Mouse (Mus musculus) thymus, postnatal 0 days (tissue): ENCODE measurements around the gene Etfbkmt. TPM values are rescaled to one million over a fixed set of nuclear protein-coding genes. Genes with fewer than 3 reads are reported as not detected.
"Not testable (repeated sequence)": the region's sequence is repeated elsewhere in the genome, so short reads cannot be mapped to it uniquely, and the experiment has no call there.

Experiments used
- DNase-seq: peaks from one replicate; pipeline ENCODE4 v3.0.0-alpha.2; 2015; ENCODE audit warnings: low spot score
- polyA plus RNA-seq: library from polyadenylated mRNA; unstranded; fragments of >200 nt; fragmentation: Nextera tagmentation; extraction: Ambion mirVana; gene quantifications from 2 replicates; pipeline ENCODE4 v1.2.1, GENCODE M21; 2015

Gene Etfbkmt
- polyA plus RNA-seq, 1 experiment from 2014 or later = 13.3 TPM

DNA sequence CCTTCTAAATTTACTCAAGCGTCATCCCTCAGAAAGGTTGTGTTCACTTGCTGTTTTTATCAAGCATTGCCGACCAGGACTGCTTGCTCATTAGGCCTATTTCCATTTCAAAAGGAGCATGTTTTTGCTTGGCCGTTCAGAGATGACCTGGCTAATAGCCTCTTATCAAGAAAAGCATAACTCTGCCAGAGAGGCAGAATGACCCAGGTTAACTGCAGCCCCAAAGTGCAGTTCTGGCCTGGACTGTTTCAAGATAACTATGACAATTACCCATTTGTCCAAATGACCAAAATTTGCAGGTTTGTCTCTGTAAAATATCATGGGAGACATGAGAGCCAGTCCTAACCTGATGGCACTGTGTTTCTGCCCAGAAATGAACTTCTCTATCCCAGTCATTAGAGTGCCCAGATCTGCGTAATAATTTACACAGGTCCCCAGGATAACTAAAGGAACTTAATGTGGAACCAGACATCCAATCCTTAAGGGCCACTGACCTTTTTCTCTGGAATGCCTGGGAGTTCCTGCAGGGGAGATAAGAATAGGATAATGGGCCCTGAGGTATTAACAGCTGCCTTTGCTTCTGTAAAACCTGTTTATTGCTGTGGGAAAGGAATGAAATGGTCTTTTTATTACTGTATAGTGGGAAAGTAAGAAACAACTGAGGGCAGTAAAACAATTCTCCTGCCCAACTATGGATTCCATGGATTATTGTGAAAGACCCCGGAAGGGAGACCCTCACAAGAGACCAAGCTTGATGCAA, 5.1 kb upstream of the Etfbkmt start:
- DNase-seq = no peak

DNA sequence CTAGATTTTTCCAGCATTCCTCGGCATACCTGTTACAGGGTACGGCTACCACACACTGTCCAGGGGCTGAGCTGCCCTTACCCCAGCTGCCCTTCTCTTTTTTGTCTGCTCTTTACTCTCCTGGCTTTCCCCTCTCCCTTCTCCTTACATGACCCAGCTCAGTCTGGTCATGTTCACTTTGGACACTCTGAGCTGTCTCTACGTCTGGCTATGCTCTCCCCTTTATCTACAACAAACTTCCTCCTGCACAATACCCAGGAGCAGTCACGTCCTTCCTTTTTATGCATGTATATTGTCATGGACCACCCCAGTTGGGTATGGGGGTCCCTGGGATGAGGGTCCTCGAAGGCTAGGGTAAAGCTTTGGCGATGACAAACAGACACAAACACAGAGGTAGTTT, 4.0 kb upstream of the Etfbkmt start:
- DNase-seq = no peak

DNA sequence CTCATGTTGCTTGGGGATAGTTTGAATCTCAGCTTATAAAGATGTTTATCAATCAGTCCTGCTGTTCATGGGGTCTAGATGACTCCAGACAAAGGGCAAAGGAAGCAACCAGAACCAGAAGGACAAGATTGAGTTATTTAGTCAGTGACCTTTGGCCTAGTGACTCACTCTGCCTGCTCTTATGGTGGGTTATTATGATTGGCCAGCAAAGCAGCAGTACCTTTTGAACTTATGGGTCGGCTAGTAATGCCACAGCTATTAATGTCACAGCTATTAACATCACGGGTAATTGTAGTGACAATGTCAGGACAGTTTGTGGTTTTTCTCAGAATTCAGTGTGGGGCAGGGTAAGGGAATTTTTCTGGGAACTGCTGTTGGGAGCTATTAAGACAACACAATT, 1.7 kb upstream of the Etfbkmt start:
- no peak for DNase-seq

DNA sequence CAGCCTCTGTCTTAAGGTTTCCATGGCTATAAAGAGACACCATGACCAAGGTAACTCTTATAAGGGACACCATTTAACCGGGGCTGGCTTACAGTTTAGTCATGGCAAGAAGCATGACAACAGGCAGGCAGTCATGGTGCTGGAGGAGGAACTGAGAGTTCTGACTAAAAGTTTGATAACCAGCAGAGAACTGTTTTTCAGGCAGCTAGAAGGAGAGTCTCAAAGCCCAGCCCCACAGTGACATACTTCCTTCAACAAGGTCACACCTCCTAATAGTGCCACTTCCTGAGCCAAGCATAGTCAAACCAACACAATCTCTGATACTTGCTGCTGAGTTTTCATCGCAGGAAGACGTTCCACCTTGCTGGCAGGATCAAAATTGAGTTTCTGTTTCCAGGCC, 638 bp upstream of the Etfbkmt start:
- no peak for DNase-seq

DNA sequence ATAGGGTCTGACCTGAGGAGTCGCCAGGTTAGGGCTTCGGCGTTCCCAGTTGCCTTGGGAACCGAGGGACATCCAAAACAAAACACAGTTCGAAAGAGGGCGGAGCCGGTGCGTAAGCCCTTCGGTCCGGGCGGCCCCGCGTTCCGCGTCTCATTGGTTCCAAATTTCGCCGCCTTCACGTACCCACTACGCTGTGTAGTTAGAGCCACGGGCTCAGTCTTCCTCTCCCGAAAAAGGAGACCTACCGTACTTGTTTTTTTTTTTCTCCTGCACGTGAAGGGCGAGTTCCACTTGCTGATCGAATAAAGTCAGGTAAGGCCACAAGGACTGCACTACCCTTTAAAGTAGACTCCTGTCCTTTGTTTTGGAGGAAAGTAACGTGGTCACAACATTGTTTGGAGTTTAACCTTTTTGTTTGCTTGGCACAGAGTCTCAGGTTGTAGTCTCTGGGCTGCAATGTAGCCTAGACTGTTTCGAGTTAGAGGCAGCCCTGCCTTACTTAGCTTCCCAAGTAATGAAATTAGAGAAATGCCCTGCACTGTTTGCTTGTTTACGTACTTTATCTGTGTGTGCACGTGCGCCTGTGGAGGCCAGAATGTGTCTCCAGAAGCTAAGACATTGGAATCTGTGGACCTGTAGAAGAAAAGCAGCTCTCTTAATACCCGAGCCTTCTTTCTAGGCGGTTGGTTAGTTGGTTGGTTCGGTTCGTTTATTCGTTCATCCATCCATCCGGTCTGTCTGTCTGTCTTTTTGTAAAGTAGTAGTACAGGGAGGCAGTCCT, 1.9 kb downstream of the Etfbkmt start:
- peak; percentile 82 for DNase-seq

DNA sequence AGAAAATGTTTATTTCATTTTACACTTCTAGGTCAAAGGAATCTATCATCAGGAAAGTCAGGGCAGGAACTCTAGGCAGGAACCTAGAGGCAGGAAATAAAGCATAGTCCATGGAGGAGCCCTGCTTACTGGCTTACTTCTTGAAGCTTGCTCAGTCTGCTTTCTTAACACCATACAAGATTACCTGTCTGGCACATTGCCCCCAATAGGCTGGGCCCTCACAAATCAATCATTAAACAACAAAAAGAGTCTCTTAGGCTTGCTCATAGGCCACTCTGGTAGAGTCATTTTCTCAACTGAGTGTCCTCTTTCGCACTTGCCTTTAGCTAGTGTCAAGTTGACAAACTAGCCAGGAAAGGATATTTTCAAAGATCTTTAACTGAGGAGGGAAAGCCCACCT, 5.5 kb downstream of the Etfbkmt start:
- no peak for DNase-seq

DNA sequence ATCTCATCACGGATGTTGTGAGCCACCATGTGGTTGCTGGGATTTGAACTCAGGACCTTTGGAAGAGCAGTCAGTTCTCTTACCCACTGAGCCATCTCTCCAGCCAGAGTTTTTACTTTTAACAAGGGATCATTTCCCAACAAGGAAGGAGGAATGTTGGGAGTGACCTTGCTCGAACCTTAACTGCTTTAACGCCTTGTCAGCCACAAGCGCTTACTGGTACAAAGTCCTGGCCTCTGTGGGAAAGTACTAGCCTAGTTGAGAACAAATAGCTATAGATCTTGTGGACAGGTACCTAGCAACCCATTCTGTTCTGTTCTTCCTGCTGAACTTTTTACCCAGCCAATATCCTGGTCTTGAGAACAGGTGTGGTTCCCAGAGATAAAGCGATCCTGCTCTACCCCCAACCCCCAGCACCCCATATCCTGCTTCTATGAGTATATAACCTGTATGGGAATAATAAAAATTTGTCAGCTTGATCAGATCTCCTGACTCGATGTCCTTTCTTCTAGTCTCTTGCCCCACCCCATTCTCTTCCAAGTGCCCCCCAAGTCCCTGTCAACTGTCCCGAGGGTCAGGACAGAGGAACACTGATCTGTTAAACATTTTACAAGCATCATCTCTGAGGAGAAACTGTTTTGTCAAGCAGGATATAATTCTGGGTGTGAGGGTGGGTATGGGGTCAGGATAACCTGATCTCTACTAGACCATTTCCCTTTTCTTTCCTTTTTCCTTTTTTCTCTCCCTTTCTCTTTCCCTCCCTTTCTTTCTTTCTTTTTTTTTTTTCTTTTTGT, 9.0 kb downstream of the Etfbkmt start:
- DNase-seq = no peak

DNA sequence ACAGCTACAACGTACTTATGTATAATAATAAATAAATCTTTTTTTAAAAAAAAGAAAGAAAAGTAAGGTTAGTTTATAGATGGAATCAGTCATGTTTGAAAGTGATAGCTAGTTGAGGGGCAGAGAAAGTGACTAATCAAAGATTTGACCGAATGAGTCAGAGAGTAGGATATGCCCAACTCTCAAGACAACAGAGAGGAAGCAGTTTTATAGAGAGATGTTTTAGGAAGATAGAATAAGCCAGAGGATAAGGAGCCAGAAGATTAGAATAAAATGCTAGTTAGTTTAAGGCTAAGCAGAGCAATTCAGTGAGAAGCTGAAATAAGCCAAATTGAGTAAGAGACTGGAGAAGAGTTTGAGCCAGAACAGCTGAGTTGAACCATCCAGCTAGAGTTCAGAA, 12.5 kb downstream of the Etfbkmt start:
- DNase-seq = no peak

DNA sequence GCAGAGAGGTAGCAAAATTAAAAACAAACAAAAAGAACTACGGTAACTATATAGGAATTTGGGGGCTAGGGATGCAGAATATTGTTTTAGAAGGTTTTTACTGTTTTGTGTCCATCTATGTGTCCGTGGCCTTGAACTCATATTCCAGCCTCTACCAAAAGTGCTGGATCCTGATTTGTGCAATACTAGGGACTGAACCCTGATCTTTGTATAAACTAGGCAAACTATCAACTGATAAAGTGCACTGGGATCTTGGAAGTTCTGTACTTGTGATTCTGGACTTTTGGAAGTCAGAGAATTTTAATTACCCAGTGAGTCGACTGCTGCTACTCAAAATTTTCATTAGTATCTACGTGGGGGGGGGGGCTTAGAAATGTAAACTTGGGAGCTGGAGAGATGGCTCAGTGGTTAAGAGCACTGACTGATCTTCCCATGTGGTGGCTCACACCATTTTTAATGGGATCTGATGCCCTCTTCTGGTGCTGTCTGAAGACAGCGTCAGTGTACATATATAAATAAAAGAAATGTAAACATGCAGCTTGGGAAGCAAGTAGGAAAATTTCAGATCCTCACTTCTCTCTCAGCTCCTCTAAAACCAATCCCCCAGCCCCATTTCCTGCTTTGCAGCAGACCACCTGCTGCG, 13.9 kb downstream of the Etfbkmt start:
- DNase-seq = no peak

DNA sequence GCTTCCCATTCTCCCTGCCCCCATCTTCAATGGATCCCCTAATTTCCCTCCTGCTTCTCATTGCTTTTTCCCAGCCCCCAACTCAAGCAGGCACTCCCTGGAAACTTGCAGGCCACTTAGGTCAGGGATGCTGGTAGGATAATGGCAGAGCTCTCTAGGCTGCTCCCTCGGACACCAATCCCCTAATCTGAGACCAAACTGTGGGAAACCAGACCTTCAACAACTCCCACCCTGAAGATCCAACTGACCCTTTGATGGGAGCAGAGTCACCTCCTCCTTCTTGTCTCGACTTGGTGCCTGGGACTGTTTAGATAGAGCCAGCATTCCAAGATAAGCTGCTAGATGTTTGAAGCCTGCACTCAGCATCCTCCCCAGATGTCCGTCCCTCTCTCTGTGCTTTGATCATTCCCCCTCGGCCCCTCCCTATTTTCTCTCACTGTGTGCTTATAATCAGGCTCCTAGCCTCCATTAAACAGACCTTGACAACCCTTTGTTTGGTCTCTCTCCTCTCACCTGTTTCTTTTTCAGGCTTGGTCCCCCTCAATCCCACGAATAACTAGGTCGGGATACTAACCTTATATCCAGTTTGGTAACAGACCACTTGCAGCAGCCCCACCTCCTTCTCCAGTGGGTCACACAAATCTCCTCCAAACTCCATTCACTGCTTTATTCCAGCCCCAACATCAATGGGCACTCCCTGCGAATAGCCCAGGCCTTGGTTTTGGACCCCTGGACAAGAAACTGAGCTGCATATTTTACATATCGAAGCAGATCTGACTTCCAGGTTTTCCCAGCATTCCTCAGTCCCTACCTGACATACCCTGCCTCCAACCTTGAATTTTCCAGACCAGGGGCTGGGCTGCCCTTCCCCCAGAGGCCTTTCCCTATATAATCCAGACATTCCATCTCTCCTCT, 14.7 kb downstream of the Etfbkmt start:
- DNase-seq = no peak

DNA sequence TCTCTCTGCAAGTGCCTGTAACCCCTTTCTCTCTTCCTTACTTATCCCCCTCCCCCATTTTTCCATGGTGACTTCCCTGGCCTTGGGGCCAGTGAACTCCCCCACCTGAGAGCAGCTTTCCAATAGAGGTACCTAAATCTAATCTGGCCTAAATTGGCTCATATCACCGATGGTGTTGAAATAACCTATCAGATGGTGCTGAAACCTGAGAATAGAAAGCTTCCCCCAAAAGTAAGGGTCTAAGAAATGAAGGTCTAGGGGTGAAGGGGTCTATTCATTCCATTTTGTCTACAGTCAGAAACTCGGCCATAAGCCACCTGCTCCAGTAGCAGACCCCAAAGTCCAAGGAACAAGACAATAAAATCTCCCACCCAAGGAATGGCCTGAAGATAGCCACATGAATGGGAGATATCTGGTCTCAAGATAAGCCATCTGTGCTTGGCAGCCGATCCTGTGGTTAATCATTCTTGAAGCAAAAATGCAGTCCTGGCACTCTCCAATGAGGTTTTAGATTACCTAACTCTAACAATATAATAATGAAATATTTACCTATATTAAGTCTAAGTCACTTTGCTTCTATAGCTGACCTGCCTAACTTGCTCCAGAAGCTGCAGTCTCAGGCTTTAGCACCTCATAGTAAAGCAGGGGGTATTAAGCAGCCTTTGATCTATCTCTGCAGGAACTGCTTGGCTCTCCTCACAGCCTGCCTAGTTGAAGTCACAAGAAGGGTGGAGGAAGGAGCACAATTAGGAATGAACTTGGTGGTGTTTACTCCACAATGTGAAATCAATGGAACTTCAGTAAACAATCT, 15.6 kb downstream of the Etfbkmt start:
- no peak for DNase-seq

DNA sequence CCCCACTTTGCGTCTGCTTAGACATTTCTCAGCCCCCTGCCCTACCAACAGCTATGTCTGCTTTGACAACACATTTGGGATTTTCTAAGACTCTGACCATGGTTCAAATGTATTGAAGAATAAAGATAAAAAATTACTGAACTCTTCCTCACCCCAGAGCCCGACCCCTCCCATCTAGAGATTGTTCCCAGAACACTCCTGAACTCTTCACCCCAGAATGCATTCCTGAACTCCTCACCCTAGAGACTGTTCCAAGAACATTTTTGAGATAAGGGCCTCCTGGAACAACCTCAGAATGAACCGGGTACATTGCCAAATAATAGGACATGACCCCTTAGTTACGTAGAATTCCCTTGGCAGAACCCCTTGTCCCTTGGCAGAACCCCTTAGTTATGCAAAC, 27.4 kb downstream of the Etfbkmt start:
- DNase-seq = not testable (repeated sequence)

DNA sequence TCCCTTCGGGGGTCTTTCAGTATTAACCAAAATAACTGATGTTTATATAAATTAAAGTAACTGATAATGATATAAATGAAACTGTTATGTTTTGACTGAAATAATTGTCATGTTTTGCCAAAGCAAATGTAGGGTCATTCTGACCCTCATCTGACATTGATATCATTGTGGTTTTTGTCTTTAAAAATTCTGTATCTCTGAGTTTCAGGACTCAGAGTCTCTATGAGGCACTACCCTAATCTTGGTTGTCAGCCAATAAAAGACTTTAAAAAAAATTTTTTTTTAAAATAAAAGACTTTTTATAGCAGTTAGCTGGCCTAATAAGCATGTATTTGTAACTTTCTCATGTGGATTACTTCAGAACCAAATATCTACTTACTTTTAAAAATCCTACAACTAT, 28.0 kb downstream of the Etfbkmt start:
- DNase-seq = no peak

DNA sequence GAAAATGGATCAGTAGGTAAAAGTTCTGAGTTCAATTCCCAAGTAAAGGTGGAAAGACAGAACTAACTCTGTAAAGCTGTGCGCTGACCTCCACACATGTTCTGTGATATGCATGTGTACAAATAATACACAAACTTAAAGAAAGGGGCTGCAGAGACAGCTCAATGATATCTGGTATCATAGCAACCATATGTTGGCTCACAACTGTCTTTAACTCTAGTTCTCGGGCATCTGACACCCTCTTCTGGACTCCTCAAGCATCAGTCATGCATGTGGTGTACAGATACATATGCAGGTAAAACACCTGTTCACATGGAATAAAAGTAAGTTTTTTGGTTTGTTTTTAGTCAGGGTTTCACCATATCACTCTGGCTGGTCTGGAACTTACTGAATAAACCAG, 28.8 kb downstream of the Etfbkmt start:
- no peak for DNase-seq

DNA sequence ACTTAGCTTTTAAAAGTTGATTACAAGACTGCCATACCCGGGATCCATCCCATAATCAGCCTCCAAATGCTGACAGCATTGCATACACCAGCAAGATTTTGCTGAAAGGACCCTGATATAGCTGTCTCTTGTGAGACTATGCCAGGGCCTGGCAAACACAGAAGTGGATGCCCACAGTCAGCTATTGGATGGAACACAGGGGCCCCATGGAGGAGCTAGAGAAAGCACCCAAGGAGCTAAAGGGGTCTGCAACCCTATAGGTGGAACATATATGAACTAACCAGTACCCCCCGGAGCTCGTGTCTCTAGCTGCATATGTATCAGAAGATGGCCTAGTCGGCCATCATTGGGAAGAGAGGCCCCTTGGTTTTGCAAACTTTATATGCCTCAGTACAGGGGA, 30.3 kb downstream of the Etfbkmt start:
- DNase-seq = not testable (repeated sequence)

DNA sequence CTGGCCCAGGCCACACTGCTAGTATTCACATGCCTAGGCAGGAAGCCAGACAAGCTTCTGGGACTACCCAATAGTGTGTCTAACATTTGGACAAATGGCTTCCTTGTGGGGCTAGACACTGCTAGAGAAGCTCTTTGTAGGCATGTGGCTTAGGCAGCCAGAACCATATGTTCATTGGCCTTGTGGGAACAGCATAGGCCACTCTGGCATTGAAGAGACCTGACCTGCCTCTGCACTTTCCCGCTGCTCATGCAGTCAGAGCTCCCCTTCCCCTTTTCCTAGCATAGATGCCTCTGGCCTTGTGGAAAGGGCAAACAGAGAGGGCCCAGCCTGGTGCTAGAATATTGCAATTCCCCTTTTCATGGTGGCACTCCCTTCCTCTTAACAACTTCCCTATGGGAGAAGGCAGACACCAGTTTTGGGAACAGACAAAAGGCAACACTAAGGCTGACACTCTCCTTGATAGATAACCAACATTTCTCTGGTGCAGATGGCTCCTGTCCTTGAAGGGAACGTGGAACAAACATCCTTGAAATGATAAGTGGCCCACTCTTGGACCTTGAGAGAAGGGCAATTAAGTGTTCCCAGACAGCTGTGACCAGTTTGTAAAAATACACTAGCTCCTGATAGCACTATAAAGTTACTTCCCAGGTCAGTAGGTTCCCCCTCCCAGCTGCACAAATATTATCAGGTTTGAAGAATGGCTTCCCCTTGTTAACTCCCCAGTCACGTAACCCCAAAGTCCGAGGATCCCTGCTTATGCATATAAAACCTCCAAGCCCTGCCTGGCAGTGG, 34.4 kb downstream of the Etfbkmt start:
- no peak for DNase-seq

DNA sequence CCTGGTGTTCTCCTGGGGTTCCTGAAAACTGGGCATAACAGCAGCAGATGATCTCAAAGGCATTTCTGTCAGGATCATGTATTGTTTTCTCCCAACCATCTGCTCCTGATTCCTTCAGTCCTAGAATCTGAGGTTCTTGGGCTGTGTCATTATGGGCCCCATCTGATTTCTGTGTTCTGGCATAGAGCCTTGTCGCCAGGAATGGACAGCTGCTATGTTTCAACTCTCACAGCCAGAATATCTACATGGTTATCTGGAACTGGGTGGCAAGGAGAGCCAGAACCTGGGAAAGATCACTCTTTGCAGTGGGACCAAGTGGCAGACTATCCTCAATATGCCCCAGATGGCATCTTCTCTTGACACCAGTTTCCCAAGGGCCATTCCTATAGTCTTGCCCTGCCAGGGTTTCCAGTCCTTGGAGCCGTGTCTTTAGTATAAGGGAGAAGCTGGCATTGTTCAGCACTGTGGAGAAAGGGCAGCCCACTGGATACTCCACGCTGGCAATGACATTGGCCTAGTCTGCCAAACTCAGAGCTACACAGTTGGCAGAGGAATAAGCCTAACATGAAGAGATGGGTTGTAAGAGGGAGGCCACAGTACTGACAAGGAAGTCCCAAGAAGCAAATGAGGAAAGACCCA, 35.4 kb downstream of the Etfbkmt start:
- no peak for DNase-seq

DNA sequence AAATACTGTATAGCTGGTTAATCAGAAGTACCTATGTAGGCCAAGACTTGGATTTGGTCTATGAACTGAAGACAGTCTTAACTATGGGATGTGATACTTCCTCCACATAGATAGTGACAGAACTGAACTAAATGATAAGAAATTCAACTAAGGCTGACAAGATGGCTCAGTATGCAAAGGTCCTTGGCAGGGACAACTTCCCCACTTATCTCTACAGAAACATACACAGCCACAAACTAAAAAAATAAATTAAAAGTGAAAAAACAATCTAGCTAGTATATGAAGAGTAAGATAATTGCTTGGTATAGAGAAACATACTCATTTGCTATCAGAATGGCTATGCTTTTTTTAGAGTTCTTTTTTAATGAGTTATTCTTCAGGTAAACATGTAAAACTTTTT, 39.4 kb downstream of the Etfbkmt start:
- DNase-seq = no peak
